Mouse (Mus musculus): ENCODE data around the gene Kcns1. TPM values are rescaled to one million over a fixed set of nuclear protein-coding genes. Genes with fewer than 3 reads are reported as not detected.

Kcns1 gene
- polyA plus RNA-seq, 1 experiment from 2014 or later: 1.3 TPM

DNA sequence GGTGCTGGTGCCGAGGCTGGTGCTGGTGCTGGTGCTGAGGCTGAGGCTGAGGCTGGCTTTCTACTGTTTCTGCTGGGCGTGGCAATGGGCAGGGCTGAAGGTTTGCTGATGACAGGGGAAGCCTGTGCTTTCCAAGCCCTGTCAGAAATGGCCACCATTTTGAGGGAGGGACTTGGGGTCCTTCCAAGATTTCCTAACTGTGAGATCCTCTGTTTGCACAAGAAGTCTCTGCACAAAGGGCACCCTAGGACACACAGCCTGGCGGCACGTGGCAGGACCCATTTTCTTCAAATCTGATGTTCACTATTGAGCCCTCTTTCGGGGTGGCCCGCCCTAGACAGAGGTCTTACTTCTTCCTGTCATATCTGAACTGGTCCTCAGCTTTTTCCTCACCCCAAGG is 19.7 kb upstream of the Kcns1 start, which contains the start of gene Wfdc12:
Wfdc12 (minus strand) TSS at position 33 of the 400 bp plus-strand sequence.
- Histone ChIP-seq H3K27me3 (peaks cover 8% of the 10 kb centered on the region), H3K36me3 (no peaks in the 10 kb centered on the region)
- WGBS: 85% methylated on average over 6 of the region's 6 CpGs

DNA sequence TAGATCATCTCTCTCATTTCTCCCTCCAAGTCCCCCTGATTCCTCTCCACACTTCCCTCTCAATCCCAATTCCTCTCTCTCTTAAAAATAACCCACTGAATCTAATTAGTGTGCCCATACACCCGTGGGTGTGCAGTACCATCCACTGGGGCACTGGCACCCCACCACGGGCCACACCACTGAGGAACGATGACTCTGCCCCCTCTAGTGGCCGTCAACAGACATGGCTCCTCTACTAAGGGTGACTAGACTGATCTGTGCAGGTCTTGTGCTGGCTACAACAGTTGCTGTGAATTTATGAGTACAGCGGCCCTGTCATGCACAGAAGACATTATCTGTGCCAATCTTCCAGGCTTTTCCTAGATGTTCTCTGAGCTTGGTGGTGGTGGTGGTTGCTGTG is 17.8 kb upstream of the Kcns1 start:
- Histone ChIP-seq H3K4me3 (replicated peaks) (no peak overlapping the region), H3K27me3 (peaks cover 15% of the 10 kb centered on the region), H3K9ac (replicated peaks) (no peak overlapping the region), H3K36me3 (no peaks in the 10 kb centered on the region), H3K4me2 (no peak overlapping the region), H3K27ac (no peak overlapping the region), H3K9me3 (no peaks in the 10 kb centered on the region), H3K4me1 (replicated peaks) (0 out of 2 replicates have a peak, but pooled peaks cover 6% of the 10 kb centered on the region)
- no peak for ATAC-seq (ENCODE audit: insufficient number of reproducible peaks, insufficient read depth, low FRiP score, low TSS enrichment, low read depth)
- WGBS: 31% methylated on average over 5 of the region's 5 CpGs

More for the DNA sequence above, 19.7 kb upstream of the Kcns1 start, which contains the start of gene Wfdc12:
- ATAC-seq (ENCODE audit: insufficient number of reproducible peaks, insufficient read depth, low FRiP score, low TSS enrichment, low read depth): no peak
- no peak within 1 kb of the TSS for H3K4me2 ChIP-seq
- no peak within 1 kb of the TSS for H3K4me3 ChIP-seq (replicated peaks)
- H3K27ac ChIP-seq: no peak within 1 kb of the TSS
- H3K4me1 ChIP-seq (replicated peaks): no peaks in the 10 kb centered on the region
- no peaks in the 10 kb centered on the region for H3K9me3 ChIP-seq
- no peak within 1 kb of the TSS for H3K9ac ChIP-seq (replicated peaks)

DNA sequence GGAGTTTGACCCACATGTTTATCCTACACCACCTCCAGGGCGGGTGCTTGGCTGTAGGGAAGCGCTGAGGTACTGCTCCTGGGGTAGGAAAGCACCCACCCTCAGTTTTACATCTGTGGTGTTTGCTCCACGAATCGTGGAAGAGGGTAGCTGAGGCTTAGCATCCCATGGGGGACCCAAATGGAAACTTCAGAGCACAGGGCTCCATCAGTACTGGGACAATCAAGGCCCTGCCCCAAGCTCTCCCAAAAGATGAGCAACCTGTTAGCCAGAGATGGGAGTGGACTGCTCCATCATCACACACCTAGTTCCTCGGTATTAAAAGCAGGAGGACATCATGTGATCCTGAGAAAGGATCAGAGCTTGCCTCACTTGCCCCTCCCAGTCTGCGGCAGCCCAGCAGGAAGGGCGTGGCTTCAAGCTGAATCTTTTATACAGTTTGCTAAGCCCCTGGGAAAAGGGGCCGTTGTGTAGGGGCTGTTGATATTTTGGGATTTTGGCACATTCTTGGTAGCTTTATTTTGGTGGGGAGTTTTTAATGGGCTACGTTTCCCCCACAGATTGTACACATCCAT is 13.3 kb upstream of the Kcns1 start:
- ATAC-seq (ENCODE audit: insufficient number of reproducible peaks, insufficient read depth, low FRiP score, low TSS enrichment, low read depth): no peak
- no peaks in the 10 kb centered on the region for H3K36me3 ChIP-seq
- H3K9ac ChIP-seq (replicated peaks): no peak overlapping the region
- H3K9me3 ChIP-seq: no peaks in the 10 kb centered on the region
- H3K27ac ChIP-seq: no peak overlapping the region
- peaks cover 31% of the 10 kb centered on the region for H3K27me3 ChIP-seq
- H3K4me1 ChIP-seq (replicated peaks): 0 out of 2 replicates have a peak, but pooled peaks cover 6% of the 10 kb centered on the region
- 47% methylated on average over 9 of the region's 9 CpGs for WGBS
- no peak overlapping the region for H3K4me2 ChIP-seq
- H3K4me3 ChIP-seq (replicated peaks): no peak overlapping the region

DNA sequence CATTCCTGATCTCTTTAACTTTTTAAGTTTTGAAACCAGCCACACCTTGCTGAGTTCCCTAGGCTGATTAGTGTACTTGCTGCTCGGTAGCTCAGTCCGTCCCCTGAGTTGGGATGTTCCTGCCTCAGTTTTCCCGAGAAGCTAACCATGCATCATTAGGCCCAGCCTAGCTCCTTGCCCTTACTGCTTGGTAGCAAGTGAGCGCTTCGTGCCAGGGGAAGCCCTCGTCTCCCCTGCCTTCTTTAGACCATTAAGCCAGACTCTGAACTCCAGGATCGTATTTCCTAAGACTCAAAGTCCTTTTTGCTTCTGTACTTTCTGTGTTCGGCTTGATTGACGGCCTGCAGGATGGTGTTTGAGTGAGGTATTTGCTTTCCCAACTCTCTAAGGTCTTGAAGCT is 12.4 kb upstream of the Kcns1 start:
- H3K27ac ChIP-seq: no peak overlapping the region
- 0 out of 2 replicates have a peak, but pooled peaks cover 6% of the 10 kb centered on the region for H3K4me1 ChIP-seq (replicated peaks)
- H3K4me3 ChIP-seq (replicated peaks): no peak overlapping the region
- peaks cover 37% of the 10 kb centered on the region for H3K27me3 ChIP-seq
- H3K4me2 ChIP-seq: no peak overlapping the region
- WGBS: 63% methylated on average over 9 of the region's 9 CpGs
- no peaks in the 10 kb centered on the region for H3K36me3 ChIP-seq
- no peak for ATAC-seq (ENCODE audit: insufficient number of reproducible peaks, insufficient read depth, low FRiP score, low TSS enrichment, low read depth)
- no peak overlapping the region for H3K9ac ChIP-seq (replicated peaks)
- no peaks in the 10 kb centered on the region for H3K9me3 ChIP-seq

DNA sequence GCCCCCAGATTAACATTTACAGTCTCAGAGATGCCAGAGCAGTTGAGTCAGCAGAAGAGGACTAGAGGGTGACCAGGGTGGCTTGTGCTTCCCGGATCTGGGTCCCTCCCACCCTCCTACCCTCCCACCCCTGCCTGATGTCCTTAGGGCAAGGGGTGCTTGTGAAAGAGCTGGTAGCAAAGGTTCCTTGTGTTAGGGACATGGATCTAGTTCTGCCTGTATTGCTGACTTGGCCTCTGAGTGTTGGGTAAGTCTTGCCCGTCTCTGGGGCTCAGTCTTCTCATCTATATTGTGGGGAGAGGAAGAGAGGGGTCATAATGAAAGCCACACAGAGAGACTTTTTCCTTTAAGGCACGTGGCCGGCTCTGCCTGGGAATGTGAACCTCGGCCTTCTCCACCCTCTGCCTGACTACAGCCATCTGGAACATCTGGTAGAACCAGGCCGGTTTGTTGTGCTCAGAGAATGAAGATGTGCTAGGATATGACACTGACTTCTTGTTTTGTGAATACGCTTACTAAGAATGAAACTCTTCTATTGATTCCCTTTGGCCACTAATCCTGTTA is 11.9 kb upstream of the Kcns1 start, which contains the start of gene Wfdc5:
Wfdc5 (minus strand) TSS at position 51 of the 564 bp plus-strand sequence.
- 84% methylated on average over 7 of the region's 7 CpGs for WGBS
- ATAC-seq (ENCODE audit: insufficient number of reproducible peaks, insufficient read depth, low FRiP score, low TSS enrichment, low read depth): no peak

DNA sequence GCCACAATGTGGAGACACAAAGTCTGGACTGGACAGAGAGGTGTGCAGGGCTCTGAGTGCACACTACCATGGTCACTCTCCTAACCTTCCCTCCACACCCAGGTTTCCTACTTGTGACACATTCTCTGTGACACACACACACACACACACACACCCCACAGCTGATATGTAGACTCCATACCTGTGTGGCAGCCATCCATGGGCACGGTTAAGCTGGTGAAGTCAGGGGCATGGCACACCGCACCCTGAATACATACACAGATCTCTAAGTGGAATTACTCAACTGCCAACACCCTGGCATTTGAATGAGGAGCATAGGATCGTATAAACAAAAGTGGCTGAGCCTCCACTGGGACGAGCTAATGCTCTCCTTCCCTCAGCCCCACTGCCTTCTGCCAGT is 9.9 kb upstream of the Kcns1 start:
- Histone ChIP-seq H3K4me2 (no peak overlapping the region), H3K27ac (no peak overlapping the region), H3K9ac (replicated peaks) (no peak overlapping the region), H3K9me3 (no peaks in the 10 kb centered on the region), H3K27me3 (peaks cover 39% of the 10 kb centered on the region), H3K36me3 (no peaks in the 10 kb centered on the region), H3K4me3 (replicated peaks) (no peak overlapping the region), H3K4me1 (replicated peaks) (0 out of 2 replicates have a peak, but pooled peaks cover 6% of the 10 kb centered on the region)
- 85% methylated on average over 4 of the region's 4 CpGs for WGBS
- ATAC-seq (ENCODE audit: insufficient number of reproducible peaks, insufficient read depth, low FRiP score, low TSS enrichment, low read depth): no peak

More for the DNA sequence above, 11.9 kb upstream of the Kcns1 start, which contains the start of gene Wfdc5:
- 0 out of 2 replicates have a peak, but pooled peaks cover 6% of the 10 kb centered on the region for H3K4me1 ChIP-seq (replicated peaks)
- H3K4me2 ChIP-seq: no peak within 1 kb of the TSS
- peaks cover 40% of the 10 kb centered on the region for H3K27me3 ChIP-seq
- no peak within 1 kb of the TSS for H3K9ac ChIP-seq (replicated peaks)
- H3K9me3 ChIP-seq: no peaks in the 10 kb centered on the region
- H3K36me3 ChIP-seq: no peaks in the 10 kb centered on the region
- H3K4me3 ChIP-seq (replicated peaks): no peak within 1 kb of the TSS
- no peak within 1 kb of the TSS for H3K27ac ChIP-seq

DNA sequence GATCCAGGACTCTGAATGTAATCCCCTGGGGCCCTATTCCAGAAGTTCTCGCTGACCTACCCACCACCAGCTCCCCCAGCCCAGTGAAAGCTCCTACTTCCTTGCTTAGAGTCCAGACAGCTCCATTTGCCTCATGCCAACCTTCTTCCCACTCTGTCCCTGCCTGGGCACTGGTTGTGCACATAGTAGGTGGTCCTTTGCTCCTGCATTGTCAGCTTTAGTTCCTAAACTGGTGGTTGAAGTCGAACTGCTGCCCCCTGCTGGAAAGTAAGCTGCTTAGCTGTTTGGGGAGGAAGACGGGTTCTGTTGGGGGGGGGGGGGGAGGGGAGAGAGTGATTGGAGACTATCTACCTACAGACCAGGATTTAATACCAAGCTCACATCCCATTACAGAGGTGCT is 9.2 kb upstream of the Kcns1 start:
- no peaks in the 10 kb centered on the region for H3K36me3 ChIP-seq
- H3K9ac ChIP-seq (replicated peaks): no peak overlapping the region
- peaks cover 41% of the 10 kb centered on the region for H3K27me3 ChIP-seq
- H3K9me3 ChIP-seq: no peaks in the 10 kb centered on the region
- no peak overlapping the region for H3K4me2 ChIP-seq
- no peak overlapping the region for H3K4me3 ChIP-seq (replicated peaks)
- no peak for ATAC-seq (ENCODE audit: insufficient number of reproducible peaks, insufficient read depth, low FRiP score, low TSS enrichment, low read depth)
- H3K4me1 ChIP-seq (replicated peaks): 0 out of 2 replicates have a peak, but pooled peaks cover 6% of the 10 kb centered on the region
- WGBS: 35% methylated on average over 3 of the region's 3 CpGs
- H3K27ac ChIP-seq: no peak overlapping the region

DNA sequence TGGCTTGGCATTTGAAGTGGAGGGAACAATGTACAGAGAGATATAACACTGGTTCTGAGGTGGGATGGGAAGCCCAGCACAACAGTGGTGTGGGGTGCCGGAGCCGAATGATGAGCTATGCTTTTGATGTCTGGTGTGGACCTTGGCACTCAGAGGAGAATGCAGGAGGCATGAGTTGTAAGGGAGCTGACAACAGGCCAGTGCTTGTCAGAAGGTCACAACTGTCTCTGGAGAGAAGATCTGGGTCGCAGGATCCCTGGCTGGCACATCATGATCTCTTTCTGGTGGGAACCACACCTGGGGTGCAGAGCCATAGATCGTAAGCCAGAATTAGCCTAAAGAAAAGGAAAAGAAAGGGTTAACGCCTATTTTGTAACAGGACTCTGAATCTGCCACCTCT is 6.9 kb upstream of the Kcns1 start:
- Histone ChIP-seq H3K4me3 (replicated peaks) (no peak overlapping the region), H3K4me2 (no peak overlapping the region), H3K9me3 (no peaks in the 10 kb centered on the region), H3K9ac (replicated peaks) (no peak overlapping the region), H3K36me3 (no peaks in the 10 kb centered on the region), H3K27me3 (peaks cover 55% of the 10 kb centered on the region), H3K4me1 (replicated peaks) (no peaks in the 10 kb centered on the region), H3K27ac (no peak overlapping the region)
- WGBS: 71% methylated on average over 5 of the region's 5 CpGs
- ATAC-seq (ENCODE audit: insufficient number of reproducible peaks, insufficient read depth, low FRiP score, low TSS enrichment, low read depth): no peak

DNA sequence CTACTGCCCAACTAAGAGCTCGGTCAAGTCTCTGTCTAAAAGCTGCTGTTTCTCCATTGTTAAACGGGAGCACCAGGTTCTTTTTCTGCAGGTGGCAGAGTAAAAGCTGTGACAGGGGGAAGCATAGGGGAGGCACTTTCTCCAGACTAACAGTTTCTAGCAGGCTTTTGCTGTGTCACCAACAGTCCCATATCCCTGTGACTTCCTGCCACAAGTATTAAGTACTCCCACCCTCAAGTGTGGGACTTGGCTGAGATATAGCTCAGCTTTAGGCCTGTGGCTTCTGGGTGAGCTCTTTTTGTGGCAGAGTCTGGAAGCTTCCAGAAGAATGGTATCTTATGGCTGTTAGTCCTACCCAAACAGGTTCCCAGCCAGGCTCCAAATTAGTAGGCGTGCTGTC is 4.9 kb upstream of the Kcns1 start:
- ATAC-seq (ENCODE audit: insufficient number of reproducible peaks, insufficient read depth, low FRiP score, low TSS enrichment, low read depth): no peak
- 82% methylated on average over 3 of the region's 3 CpGs for WGBS
- Histone ChIP-seq H3K9ac (replicated peaks) (no peak overlapping the region), H3K27ac (no peak overlapping the region), H3K9me3 (no peaks in the 10 kb centered on the region), H3K4me2 (no peak overlapping the region), H3K4me3 (replicated peaks) (no peak overlapping the region), H3K4me1 (replicated peaks) (peaks cover 11% of the 10 kb centered on the region), H3K27me3 (peaks cover 62% of the 10 kb centered on the region), H3K36me3 (no peaks in the 10 kb centered on the region)

DNA sequence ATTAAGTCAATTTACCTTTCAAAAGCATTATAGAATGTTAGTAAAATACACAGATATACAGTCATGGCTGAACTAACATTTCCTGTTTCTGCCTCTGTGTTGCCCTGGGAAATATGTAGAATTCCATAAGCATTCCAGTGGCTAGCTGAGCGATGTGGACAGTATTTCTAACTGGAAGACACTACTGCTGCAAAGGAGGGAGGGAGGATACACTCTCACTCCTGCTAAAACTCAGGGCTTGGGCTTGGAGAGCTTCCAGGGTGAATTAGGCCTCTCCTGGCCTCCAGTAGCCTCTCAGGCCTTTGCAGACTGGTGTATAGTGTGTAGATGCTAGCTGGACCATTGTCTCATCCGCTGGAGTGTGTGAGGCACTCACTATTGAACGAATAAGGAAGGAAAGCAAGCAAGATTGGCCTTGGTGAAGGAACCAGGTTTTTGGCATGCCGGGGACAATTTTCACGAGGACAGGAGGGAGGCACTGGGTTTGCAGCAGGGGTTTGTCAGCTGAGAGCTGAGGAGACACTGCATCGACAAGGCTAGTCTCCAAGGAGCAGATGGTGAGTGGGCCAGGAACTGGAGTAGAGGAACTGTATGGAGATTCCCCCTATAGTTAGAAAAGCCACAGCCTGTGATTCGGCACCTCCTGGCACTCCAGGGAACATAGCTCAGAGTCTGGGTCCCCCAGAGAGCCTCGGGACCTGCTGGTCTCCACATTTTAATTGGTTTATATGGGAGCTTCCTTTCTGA is 3.9 kb upstream of the Kcns1 start:
- Histone ChIP-seq H3K36me3 (no peaks in the 10 kb centered on the region), H3K27ac (no peak overlapping the region), H3K4me1 (replicated peaks) (peaks cover 18% of the 10 kb centered on the region), H3K27me3 (peaks cover 68% of the 10 kb centered on the region), H3K4me2 (no peak overlapping the region), H3K4me3 (replicated peaks) (no peak overlapping the region), H3K9me3 (no peaks in the 10 kb centered on the region), H3K9ac (replicated peaks) (no peak overlapping the region)
- WGBS: 73% methylated on average over 8 of the region's 8 CpGs
- ATAC-seq (ENCODE audit: insufficient number of reproducible peaks, insufficient read depth, low FRiP score, low TSS enrichment, low read depth): no peak

DNA sequence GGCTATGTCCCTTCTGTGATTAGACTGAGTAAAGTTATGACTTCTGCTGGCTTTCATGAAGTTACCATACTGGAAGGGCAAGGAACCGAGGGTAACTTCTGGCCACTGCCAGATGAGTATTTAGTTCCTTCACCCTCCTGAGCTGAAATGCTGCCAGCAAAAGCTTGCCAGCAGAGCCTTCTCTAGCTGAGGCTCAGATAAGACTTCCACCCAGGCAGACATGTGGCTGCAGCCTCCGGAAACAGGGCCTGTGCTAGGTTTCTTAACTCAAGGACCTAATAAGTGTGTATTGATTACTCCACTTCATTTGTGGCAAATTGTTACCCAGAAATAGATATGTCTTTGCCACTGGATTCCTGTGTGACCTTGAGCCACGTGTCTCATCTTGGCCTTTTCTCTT is 2.5 kb upstream of the Kcns1 start:
- 70% methylated on average over 3 of the region's 3 CpGs for WGBS

More for the DNA sequence above, 2.5 kb upstream of the Kcns1 start:
- H3K4me3 ChIP-seq (replicated peaks): no peak overlapping the region
- H3K27ac ChIP-seq: no peak overlapping the region
- peaks cover 71% of the 10 kb centered on the region for H3K27me3 ChIP-seq
- ATAC-seq (ENCODE audit: insufficient number of reproducible peaks, insufficient read depth, low FRiP score, low TSS enrichment, low read depth): no peak
- H3K4me2 ChIP-seq: no peak overlapping the region
- H3K36me3 ChIP-seq: no peaks in the 10 kb centered on the region
- peaks cover 22% of the 10 kb centered on the region for H3K4me1 ChIP-seq (replicated peaks)
- H3K9me3 ChIP-seq: no peaks in the 10 kb centered on the region
- H3K9ac ChIP-seq (replicated peaks): no peak overlapping the region

Data from limb, embryonic 12.5 days (tissue).